Mouse (Mus musculus): ENCODE measurements around the gene Gabpb2.

GRCm38 (mm10) chr3:95179890-95180289, 37.8 kb downstream of the Gabpb2 start:
- TF ChIP-seq CTCF (IDR thresholded peaks at IDR 0.05 in 2 of 3, conservative IDR thresholded peaks at IDR 0.05 in 1 of 3; ENCODE audit: control insufficient read depth in 1 of 3, insufficient read depth in 1 of 3, low read depth in 2 of 3, low read length in 3 of 3, poor library complexity in 1 of 3, severe bottlenecking in 1 of 3) (no peak), POLR2A (IDR thresholded peaks at IDR 0.05; ENCODE audit: control insufficient read depth in 1 of 2, insufficient read depth in 1 of 2, low read depth in 1 of 2, low read length in 2 of 2, poor library complexity in 1 of 2) (no peak), BHLHE40 (IDR thresholded peaks at IDR 0.05; ENCODE audit: borderline replicate concordance, low read depth, low read length) (no peak), MEF2A (IDR thresholded peaks at IDR 0.05; ENCODE audit: extremely low read depth, insufficient replicate concordance, low read depth, low read length, poor library complexity, severe bottlenecking) (no peak), MAZ (IDR thresholded peaks at IDR 0.05; ENCODE audit: low read depth, low read length) (peak; percentile 31; the same call in 1 of the 2 replicates), MAFK (IDR thresholded peaks at IDR 0.05; ENCODE audit: borderline replicate concordance, low read depth, low read length) (no peak), EP300 (IDR thresholded peaks at IDR 0.05; ENCODE audit: low read depth in 1 of 2, low read length in 2 of 2) (0 out of 4 replicates have a peak, but pooled peaks of 1 of the 2 experiments have one; percentile 9)
